Mouse (Mus musculus) liver, embryonic 14 days (tissue): Measurements from ENCODE around the gene Gm28434. TPM values are rescaled to one million over a fixed set of nuclear protein-coding genes. Genes with fewer than 3 reads are reported as not detected.

ENCODE experiments used
- polyA plus RNA-seq: library from polyadenylated mRNA; depleted of rRNA; stranded (reverse); fragments of >200 nt; gene quantifications from 2 replicates; pipeline ENCODE4 v1.2.3, GENCODE M21; 2012; rRNA removed

Gene Gm28434
- polyA plus RNA-seq, result not detected in 2 replicates

GRCm38 (mm10) chr5:87969201-87969600 is at the start of gene Gm28434, which contains the start of gene 2310003L06Rik:
TSS of gene Gm28434 (plus strand) at chr5:87969517.
TSS of gene 2310003L06Rik (plus strand) at chr5:87969459.

DNA sequence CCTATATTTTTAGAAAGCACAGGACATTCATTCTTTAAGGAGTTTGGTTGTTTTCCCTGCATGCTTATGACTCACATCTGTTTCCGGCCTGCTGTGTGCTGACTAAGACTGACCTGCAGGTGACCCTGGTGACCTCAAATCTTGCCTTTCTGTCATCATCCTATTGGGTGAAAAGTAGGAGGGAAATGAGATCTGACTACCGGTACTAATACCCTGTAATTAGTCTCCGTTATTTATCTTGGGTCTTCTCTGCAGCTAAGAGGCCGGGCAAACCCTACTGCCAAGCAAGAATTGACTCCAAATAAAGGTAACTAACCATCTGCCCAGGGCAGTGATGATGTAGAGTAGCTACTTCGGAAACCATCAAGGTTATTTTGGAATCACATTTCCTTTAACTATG is 43.9 kb upstream of the Gm28434 start, which contains the start of gene Csn3:
TSS of gene Csn3 (plus strand) at position 208 of the 400 bp plus-strand sequence.

DNA sequence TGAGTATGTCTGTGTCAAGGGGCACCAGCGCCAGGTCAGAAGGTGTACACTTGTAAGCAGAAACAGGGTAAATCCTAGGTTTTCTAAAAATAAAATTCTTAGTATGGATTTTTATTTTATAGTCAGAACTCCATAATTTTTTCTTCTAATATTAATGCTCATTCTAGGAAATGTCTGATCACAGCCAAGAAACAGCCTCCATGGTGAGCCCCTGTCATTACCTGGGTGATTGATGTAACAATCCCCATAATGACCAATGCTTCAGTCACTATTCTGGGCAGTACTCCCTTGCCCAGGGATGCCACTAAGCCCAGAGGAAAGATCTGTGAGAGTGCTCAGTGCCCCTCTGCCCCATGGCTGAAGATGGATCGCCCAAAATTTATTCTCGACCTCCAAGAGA is 9.8 kb downstream of the Gm28434 start, which contains the start of gene Cabs1:
TSS of gene Cabs1 (plus strand) at position 301 of the 400 bp plus-strand sequence.

GRCm38 (mm10) chr5:88002249-88002648 is 32.9 kb downstream of the Gm28434 start, which contains the start of gene Smr3a:
TSS of gene Smr3a (plus strand) at chr5:88002549.

Other genes with a start within 250 kb of the Gm28434 start
- not detected in 2 replicates for gene Csn1s2a, start 194.9 kb upstream of the Gm28434 start, polyA plus RNA-seq
- gene Csn1s2b, start 161.4 kb upstream of the Gm28434 start, polyA plus RNA-seq, result not detected in 2 replicates
- not detected in 2 replicates for gene Prr27, start 143.8 kb upstream of the Gm28434 start, polyA plus RNA-seq
- not detected in 2 replicates for gene Odam, start 84.5 kb upstream of the Gm28434 start, polyA plus RNA-seq
- 0.02 TPM in 1 of 2 replicates, not detected in the other for gene Csn3, start 43.9 kb upstream of the Gm28434 start, polyA plus RNA-seq
- not detected in 2 replicates for gene 2310003L06Rik, start 58 bp upstream of the Gm28434 start, polyA plus RNA-seq
- gene Cabs1, start 9.9 kb downstream of the Gm28434 start, polyA plus RNA-seq, result not detected in 2 replicates
- gene Smr3a, start 33.0 kb downstream of the Gm28434 start, polyA plus RNA-seq, result not detected in 2 replicates
- gene Smr2, start 117.0 kb downstream of the Gm28434 start, polyA plus RNA-seq, result not detected in 2 replicates
- not detected in 2 replicates for gene Gm11116, start 142.0 kb downstream of the Gm28434 start, polyA plus RNA-seq
- gene Gm11115, start 184.6 kb downstream of the Gm28434 start, polyA plus RNA-seq, result not detected in 2 replicates